Mouse (Mus musculus) kidney, adult 10 weeks (tissue): ENCODE data around the gene Vmn1r64. TPM values are rescaled to one million over a fixed set of nuclear protein-coding genes. Genes with fewer than 3 reads are reported as not detected.

Experiments
- polyA plus RNA-seq: library from polyadenylated mRNA; stranded (reverse); fragments of 350-450 nt; fragmentation: Illumina TruSeq; extraction: RNeasy Lipid Tissue Mini Kit (QIAGEN cat#74804); gene quantifications from one replicate; pipeline ENCODE4 v1.2.3, GENCODE M21; 2014; ENCODE audit warnings: low read depth, low replicate concordance

Gene Vmn1r64
- polyA plus RNA-seq, result not detected

GRCm38 (mm10) chr7:5884442-5884841 is at the start of gene Vmn1r64:
Vmn1r64 (minus strand) TSS chr7:5884542.

Other genes with a start within 250 kb of the Vmn1r64 start
- not detected for gene Vmn1r62, start 210.9 kb downstream of the Vmn1r64 start, polyA plus RNA-seq
- not detected for gene Vmn1r63, start 79.1 kb downstream of the Vmn1r64 start, polyA plus RNA-seq
- not detected for gene Vmn1r65, start 126.5 kb upstream of the Vmn1r64 start, polyA plus RNA-seq
- not detected for gene Nlrp4c, start 160.6 kb upstream of the Vmn1r64 start, polyA plus RNA-seq